Mouse (Mus musculus): ENCODE measurements around the gene Mup11. TPM values are rescaled to one million over a fixed set of nuclear protein-coding genes. Genes with fewer than 3 reads are reported as not detected.
"Not testable (repeated sequence)": the region's sequence is repeated elsewhere in the genome, so short reads cannot be mapped to it uniquely, and the experiment has no call there.

Mup11 gene
- polyA plus RNA-seq (2016; fragmentation: Nextera tagmentation; extraction: Ambion mirVana) = not detected in 2 replicates

- H3K9me3 ChIP-seq; H3K36me3 ChIP-seq; H3K27me3 ChIP-seq; H3K4me2 ChIP-seq (replicated peaks); H3K9ac ChIP-seq; H3K4me3 ChIP-seq; H3K4me1 ChIP-seq; H3K27ac ChIP-seq; ATAC-seq (ENCODE audit: insufficient number of reproducible peaks, insufficient read depth, low FRiP score, low TSS enrichment): not testable (repeated sequence)
- WGBS = 84% methylated on average over 4 of the region's 5 CpGs
Measured at GRCm38 (mm10) chr4:60662311-60662710, at the start of gene Mup11. Gene Mup11 (minus strand): TSS chr4:60662411.

Other genes starting within 250 kb of the Mup11 start
- 0.33 TPM in 1 of 2 replicates, not detected in the other for gene Mup9, start 240.5 kb downstream of the Mup11 start, polyA plus RNA-seq (2016; fragmentation: Nextera tagmentation; extraction: Ambion mirVana)
- not detected in 2 replicates for gene Mup1, start 160.5 kb downstream of the Mup11 start, polyA plus RNA-seq (2016; fragmentation: Nextera tagmentation; extraction: Ambion mirVana)
- gene Mup10, start 80.2 kb downstream of the Mup11 start, polyA plus RNA-seq (2016; fragmentation: Nextera tagmentation; extraction: Ambion mirVana) = not detected in 2 replicates
- gene Mup12, start 78.9 kb upstream of the Mup11 start, polyA plus RNA-seq (2016; fragmentation: Nextera tagmentation; extraction: Ambion mirVana) = not detected in 2 replicates
- not detected in 2 replicates for gene Mup22, start 159.1 kb upstream of the Mup11 start, polyA plus RNA-seq (2016; fragmentation: Nextera tagmentation; extraction: Ambion mirVana)

All from embryonic facial prominence, embryonic 12.5 days (tissue).